Mouse (Mus musculus): ENCODE measurements around the gene Tbx1.
"Not testable (repeated sequence)": the region's sequence is repeated elsewhere in the genome, so short reads cannot be mapped to it uniquely, and the experiment has no call there.

Gene Tbx1

GRCm38 (mm10) chr16:18552106-18552710 is 38.3 kb downstream of the Tbx1 start:
- DNase-seq (ENCODE audit: low spot score) = no peak

GRCm38 (mm10) chr16:18551604-18552003 is 38.9 kb downstream of the Tbx1 start:
- DNase-seq (ENCODE audit: low spot score) = no peak

- no peak for DNase-seq (ENCODE audit: low spot score)
Observed at GRCm38 (mm10) chr16:18547891-18548290, 42.6 kb downstream of the Tbx1 start.

- DNase-seq (ENCODE audit: low spot score) = no peak
Observed at GRCm38 (mm10) chr16:18543151-18543829, 47.2 kb downstream of the Tbx1 start.

GRCm38 (mm10) chr16:18539281-18539680 is 51.2 kb downstream of the Tbx1 start:
- no peak for DNase-seq (ENCODE audit: low spot score)

GRCm38 (mm10) chr16:18537407-18537990 is 53.0 kb downstream of the Tbx1 start:
- no peak for DNase-seq (ENCODE audit: low spot score)

GRCm38 (mm10) chr16:18533061-18533460 is 57.4 kb downstream of the Tbx1 start:
- DNase-seq (ENCODE audit: low spot score) = not testable (repeated sequence)

Data from left cerebral cortex, adult 11 months (tissue).